ENCODE assay signal across 16 mouse cellular contexts in genomic region chr13:92592268-92592785, GRCm38 (mm10). TPM values are rescaled to one million over a fixed set of nuclear protein-coding genes. Genes with fewer than 3 reads are reported as not detected.
A peak's percentile ranks its signal among the peaks of the same experiment; 100 is the strongest.
DNase-seq lines count a peak whose midpoint lies in the region; ATAC-seq lines count a peak whose summit lies in the region.
"Had no signal": no experiment of that assay in that cellular context is flagged by ENCODE, and none has a peak within 500 bp of the region (broad histone marks: within the 10 kb centered on the region; RNA-seq: fewer than 3 reads in every experiment).

No protein-coding gene starts in this region.

- DNase-seq in heart, adult 8-10 months (ENCODE audit: low spot score), result no peak
- DNase-seq in lung, postnatal 25 days (ENCODE audit: low spot score), result no peak
- peak; percentile 15 for DNase-seq in embryonic facial prominence, embryonic 11.5 days (ENCODE audit: low spot score)
- no peak for DNase-seq in layer of hippocampus, adult 9-11 months
- DNase-seq in urinary bladder, postnatal 36 days (ENCODE audit: low spot score in 2 of 2), result no peak
- DNase-seq: cerebellum, adult 2 months; thymus, postnatal 36 days had no signal

- H3K36me3 ChIP-seq in heart, embryonic 12.5 days, result no peaks in the 10 kb centered on the region
- no peaks in the 10 kb centered on the region for H3K36me3 ChIP-seq in lung, embryonic 16.5 days (ENCODE audit: control insufficient read depth, insufficient read depth, low read length)
- H3K36me3 ChIP-seq in embryonic facial prominence, embryonic 11.5 days (replicated peaks; ENCODE audit: control insufficient read depth, insufficient read depth, low read depth, low read length), result no peaks in the 10 kb centered on the region
- H3K36me3 ChIP-seq: hindbrain, embryonic 13.5 days had no signal

- H3K27me3 ChIP-seq in heart, embryonic 12.5 days (replicated peaks), result no peaks in the 10 kb centered on the region
- H3K27me3 ChIP-seq in lung, embryonic 16.5 days (ENCODE audit: control insufficient read depth, insufficient read depth, low read depth, low read length), result no peaks in the 10 kb centered on the region
- H3K27me3 ChIP-seq in embryonic facial prominence, embryonic 11.5 days (ENCODE audit: control insufficient read depth, insufficient read depth, low read length), result no peaks in the 10 kb centered on the region
- H3K27me3 ChIP-seq: hindbrain, embryonic 13.5 days had no signal

- no peak overlapping the region for H3K27ac ChIP-seq in heart, embryonic 12.5 days (ENCODE audit: poor library complexity, severe bottlenecking)
- H3K27ac ChIP-seq in lung, embryonic 16.5 days (ENCODE audit: low read length), result peak overlapping the region; percentile 85
- H3K27ac ChIP-seq in embryonic facial prominence, embryonic 11.5 days (replicated peaks; ENCODE audit: low read depth, low read length), result no peak overlapping the region
- H3K27ac ChIP-seq: hindbrain, embryonic 13.5 days had no signal

- H3K9me3 ChIP-seq in heart, embryonic 12.5 days (replicated peaks), result no peaks in the 10 kb centered on the region
- no peaks in the 10 kb centered on the region for H3K9me3 ChIP-seq in lung, embryonic 16.5 days (ENCODE audit: control insufficient read depth, low read length)
- no peaks in the 10 kb centered on the region for H3K9me3 ChIP-seq in embryonic facial prominence, embryonic 11.5 days (replicated peaks; ENCODE audit: control insufficient read depth, low read length)
- H3K9me3 ChIP-seq: hindbrain, embryonic 13.5 days had no signal

- 40% methylated on average over 5 of the region's 5 CpGs for WGBS in heart, embryonic 12.5 days
- WGBS in lung, embryonic 16.5 days, result 43% methylated on average over 5 of the region's 5 CpGs
- 68% methylated on average over 5 of the region's 5 CpGs for WGBS in embryonic facial prominence, embryonic 11.5 days

- no peak overlapping the region for H3K4me3 ChIP-seq in heart, embryonic 12.5 days
- H3K4me3 ChIP-seq in lung, embryonic 16.5 days (ENCODE audit: low read length), result no peak overlapping the region
- H3K4me3 ChIP-seq in embryonic facial prominence, embryonic 11.5 days (ENCODE audit: low read depth, low read length), result no peak overlapping the region
- H3K4me3 ChIP-seq: hindbrain, embryonic 13.5 days had no signal

- peak overlapping the region; percentile 46; the same call in 1 of the 2 replicates for H3K4me2 ChIP-seq in heart, embryonic 12.5 days
- 0 out of 2 replicates have a peak overlapping the region, but pooled peaks have one; percentile 12 for H3K4me2 ChIP-seq in lung, embryonic 16.5 days (ENCODE audit: low read depth, low read length)
- no peak overlapping the region for H3K4me2 ChIP-seq in embryonic facial prominence, embryonic 11.5 days (ENCODE audit: low read depth, low read length)
- H3K4me2 ChIP-seq: hindbrain, embryonic 13.5 days had no signal

- no peak for ATAC-seq in heart, embryonic 12.5 days (ENCODE audit: insufficient number of reproducible peaks, low FRiP score)
- no peak for ATAC-seq in lung, embryonic 16.5 days (ENCODE audit: low read depth)
- ATAC-seq in embryonic facial prominence, embryonic 11.5 days (replicated peaks; ENCODE audit: insufficient number of reproducible peaks, low FRiP score, low TSS enrichment, low read depth), result no peak
- peak; percentile 23 for ATAC-seq in megakaryocyte progenitor cell, adult 5-6 weeks (replicated peaks; ENCODE audit: poor library complexity)
- ATAC-seq: CD4-positive, CD25-positive, alpha-beta regulatory T cell, adult 4 months had no signal

- H3K9ac ChIP-seq in heart, embryonic 12.5 days, result no peak overlapping the region
- H3K9ac ChIP-seq in lung, embryonic 16.5 days (ENCODE audit: low read length), result no peak overlapping the region
- no peak overlapping the region for H3K9ac ChIP-seq in embryonic facial prominence, embryonic 11.5 days (replicated peaks; ENCODE audit: low read length)
- H3K9ac ChIP-seq: hindbrain, embryonic 13.5 days had no signal

- H3K4me1 ChIP-seq in heart, embryonic 12.5 days (replicated peaks), result peaks cover 43% of the 10 kb centered on the region
- H3K4me1 ChIP-seq in lung, embryonic 16.5 days (replicated peaks; ENCODE audit: control insufficient read depth, insufficient read depth, low read length), result peaks cover 31% of the 10 kb centered on the region
- H3K4me1 ChIP-seq in embryonic facial prominence, embryonic 11.5 days (ENCODE audit: control insufficient read depth, insufficient read depth, low read length), result no peaks in the 10 kb centered on the region; the same call in 1 of the 2 replicates

RNA-seq across cellular contexts. Expression of gene Spz1, which starts 16.4 kb away (rescaled TPM):
- not detected in 2 replicates for polyA plus RNA-seq in heart, embryonic 12.5 days (2016; fragmentation: Nextera tagmentation; extraction: Ambion mirVana)
- not detected for total RNA-seq in heart, adult 8-10 months (2022)
- polyA plus RNA-seq in lung, embryonic 16.5 days (2015; fragmentation: Nextera tagmentation; extraction: Ambion mirVana), result not detected in 2 replicates
- not detected in 2 replicates for polyA plus RNA-seq in embryonic facial prominence, embryonic 11.5 days (2014; fragmentation: Nextera tagmentation; extraction: Ambion mirVana)
- total RNA-seq in megakaryocyte progenitor cell, adult 5-6 weeks (2015), result not detected in 2 replicates
- total RNA-seq in megakaryocyte progenitor cell, adult 5-6 weeks (2017), result not detected in 2 replicates
- total RNA-seq: adrenal gland, postnatal 36 days; gastrocnemius, postnatal 10 days; left cerebral cortex, postnatal 14 days had no signal
- polyA plus RNA-seq: CD4-positive, CD25-positive, alpha-beta regulatory T cell, adult 4 months; cerebellum, adult 2 months; hindbrain, embryonic 13.5 days; large intestine, adult 2 months had no signal

RNA-seq across cellular contexts. Expression of gene Serinc5, which starts 18.6 kb away (rescaled TPM):
- polyA plus RNA-seq in heart, embryonic 12.5 days (2016; fragmentation: Nextera tagmentation; extraction: Ambion mirVana), result 15.2 and 15.4 TPM in 2 replicates
- 10 to 100 TPM; 10.2 to 11.8 (median 11.0) TPM for total RNA-seq in heart, adult 8-10 months (2022)
- 33.2 and 34.2 TPM in 2 replicates for polyA plus RNA-seq in lung, embryonic 16.5 days (2015; fragmentation: Nextera tagmentation; extraction: Ambion mirVana)
- 7.7 and 9.8 TPM in 2 replicates for polyA plus RNA-seq in embryonic facial prominence, embryonic 11.5 days (2014; fragmentation: Nextera tagmentation; extraction: Ambion mirVana)
- 9.1 and 9.4 TPM in 2 replicates for total RNA-seq in megakaryocyte progenitor cell, adult 5-6 weeks (2015)
- total RNA-seq in megakaryocyte progenitor cell, adult 5-6 weeks (2017), result 5.9 TPM in 2 replicates
